Mouse (Mus musculus) embryo, embryonic 9.5 days (tissue): ENCODE data around the gene Unc13b.

Experiments used
- DNase-seq: peaks from one replicate; pipeline ENCODE4 v3.0.0-alpha.2; 2017; ENCODE audit errors: extremely low spot score

Gene Unc13b

DNA sequence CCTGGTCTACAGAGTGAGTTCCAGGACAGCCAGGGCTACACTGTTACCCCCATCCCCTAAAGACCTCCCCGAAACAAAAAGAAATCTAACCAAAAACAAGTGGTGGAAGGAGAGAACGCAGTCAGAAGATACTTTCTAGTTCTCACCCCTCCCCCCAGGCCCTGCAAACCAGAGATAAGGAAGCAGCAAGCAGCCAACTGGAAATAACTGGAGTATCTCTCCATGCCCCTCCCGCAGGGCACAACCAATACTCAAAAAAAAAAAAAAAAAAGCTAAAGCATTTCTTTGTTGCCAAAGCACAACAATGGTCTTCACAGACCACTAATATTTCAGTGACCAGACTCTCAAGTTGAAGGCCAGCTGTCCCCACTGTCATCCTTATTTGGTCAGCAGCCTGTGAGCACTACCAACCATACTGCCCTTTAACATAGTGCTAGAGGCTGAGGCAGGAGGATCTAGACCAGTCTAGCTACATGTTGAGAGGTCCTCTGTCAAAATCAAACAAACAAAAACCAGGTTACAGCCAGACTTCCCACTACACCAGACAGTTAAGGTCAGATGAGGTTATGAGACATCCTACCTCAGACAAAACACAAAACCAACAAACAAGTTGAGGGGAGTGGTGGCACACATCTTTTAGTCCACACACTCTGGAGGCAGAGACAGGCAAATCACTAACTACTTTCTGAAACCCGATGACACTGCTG is 20.7 kb upstream of the Unc13b start:
- no peak for DNase-seq

DNA sequence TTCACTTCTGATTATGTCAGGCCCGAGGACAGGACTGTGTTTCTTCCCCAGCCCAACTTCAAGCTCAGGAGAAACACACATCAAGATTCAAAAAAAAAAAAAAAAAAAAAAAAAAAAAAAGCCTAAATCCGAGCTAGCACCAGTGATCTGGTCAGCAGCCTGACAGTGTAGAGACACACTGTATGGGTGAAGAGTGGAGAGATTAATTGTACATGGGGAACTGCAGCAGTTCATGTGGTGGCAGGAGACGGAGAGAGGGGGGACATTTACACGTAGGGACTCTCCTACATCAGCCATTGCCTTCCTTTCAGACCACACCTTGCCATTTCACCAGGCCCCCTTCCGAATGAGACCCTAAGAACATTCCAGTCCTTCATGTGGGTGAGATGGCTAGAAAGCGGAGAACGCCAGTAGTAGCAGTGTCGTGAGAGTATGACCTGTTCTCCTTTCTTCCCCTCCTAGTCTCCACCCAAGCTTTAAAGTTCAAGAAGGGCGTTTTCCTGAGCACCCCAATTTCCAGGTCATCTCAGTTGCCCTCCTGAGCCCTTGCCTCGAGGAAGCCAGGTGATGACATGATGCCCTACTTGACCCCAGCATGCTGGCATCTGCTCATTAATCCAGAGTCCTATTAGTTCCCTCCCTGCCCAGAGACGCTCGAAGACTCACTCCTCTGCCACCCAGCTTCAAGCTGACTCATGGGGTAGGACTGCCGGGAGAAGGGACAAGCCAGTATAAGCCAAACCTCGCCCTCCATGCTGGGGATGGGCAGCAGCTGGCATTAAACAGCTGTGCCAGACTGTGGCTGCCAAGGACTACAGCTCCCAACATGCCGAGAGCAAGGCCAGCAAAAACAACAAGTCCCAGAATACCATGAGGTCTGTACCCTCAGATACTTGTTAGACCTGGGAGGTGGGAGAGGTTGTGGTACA is 19.9 kb upstream of the Unc13b start:
- DNase-seq, result no peak

DNA sequence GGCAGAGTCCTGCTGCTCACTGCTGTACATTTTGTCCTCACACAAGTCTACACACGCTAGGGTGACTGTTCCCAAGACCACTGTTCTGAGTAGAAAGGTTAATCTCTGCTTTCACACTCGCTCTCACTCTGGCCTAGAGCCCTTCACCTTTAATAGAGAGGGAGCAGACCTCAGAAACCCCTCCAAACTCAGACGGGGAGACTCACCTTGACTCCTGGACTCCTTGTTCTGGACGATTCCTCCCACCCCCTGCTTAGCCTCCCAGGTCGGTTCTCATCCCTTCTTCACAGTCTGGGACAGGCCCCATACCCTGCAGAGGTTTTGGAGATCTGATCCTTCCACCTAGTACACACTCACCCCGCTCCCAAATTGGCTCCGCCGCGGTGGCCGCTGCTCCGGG is 19.1 kb upstream of the Unc13b start:
- DNase-seq, result no peak

DNA sequence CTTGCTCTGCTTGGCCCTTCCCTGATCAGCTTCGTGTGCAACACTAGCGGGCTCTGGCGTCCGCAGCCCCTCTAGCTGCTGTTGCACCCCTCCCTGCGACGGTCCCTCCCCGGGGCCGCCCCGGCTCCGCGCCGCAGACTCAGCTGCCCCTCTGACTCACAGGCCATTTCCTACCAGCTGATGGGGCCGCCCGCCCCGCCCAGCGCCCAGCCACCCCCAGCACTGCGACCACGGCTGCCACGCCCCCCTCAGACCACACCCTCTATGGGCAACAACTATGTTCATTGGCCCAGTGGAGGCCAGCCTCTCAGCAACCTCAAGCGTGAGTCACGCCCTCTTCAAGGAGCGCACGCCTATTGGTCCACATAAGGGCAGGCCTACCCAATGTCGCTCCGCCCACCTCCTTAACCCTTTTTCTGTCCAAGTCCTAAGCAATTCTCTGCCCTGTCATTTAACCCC is 18.6 kb upstream of the Unc13b start:
- peak; percentile 94 for DNase-seq

DNA sequence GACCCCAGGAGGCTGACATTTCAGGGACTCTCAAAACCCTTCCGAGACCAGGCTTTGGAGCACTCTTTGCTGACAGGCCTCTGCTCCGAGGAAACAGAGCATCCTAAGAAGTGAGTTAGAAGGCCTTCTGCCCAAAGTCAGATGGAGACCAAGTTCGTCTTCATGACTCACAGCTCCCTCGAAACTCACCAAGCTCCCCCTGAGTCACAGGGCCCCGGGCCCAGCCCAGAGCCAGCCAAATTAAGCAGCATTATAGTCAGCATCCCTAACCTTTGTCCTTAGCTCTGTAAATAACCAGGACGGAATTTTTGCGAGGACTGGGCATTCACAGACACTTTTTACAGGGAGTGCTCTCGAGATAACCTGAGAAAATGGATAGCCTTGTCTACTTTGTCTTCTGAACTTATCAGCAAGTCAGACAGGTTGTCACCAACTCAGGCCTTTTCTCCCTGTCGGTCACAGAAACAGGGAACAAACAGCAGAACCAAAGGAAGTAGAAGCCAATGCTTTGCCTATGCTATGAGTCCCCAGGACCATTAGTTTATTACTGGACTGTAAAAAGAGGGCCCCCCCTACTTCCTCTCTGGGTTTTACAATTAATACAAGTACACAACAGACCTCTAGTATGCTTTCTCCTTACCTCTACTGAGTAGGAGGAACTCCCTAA is 17.7 kb upstream of the Unc13b start:
- DNase-seq, result no peak

DNA sequence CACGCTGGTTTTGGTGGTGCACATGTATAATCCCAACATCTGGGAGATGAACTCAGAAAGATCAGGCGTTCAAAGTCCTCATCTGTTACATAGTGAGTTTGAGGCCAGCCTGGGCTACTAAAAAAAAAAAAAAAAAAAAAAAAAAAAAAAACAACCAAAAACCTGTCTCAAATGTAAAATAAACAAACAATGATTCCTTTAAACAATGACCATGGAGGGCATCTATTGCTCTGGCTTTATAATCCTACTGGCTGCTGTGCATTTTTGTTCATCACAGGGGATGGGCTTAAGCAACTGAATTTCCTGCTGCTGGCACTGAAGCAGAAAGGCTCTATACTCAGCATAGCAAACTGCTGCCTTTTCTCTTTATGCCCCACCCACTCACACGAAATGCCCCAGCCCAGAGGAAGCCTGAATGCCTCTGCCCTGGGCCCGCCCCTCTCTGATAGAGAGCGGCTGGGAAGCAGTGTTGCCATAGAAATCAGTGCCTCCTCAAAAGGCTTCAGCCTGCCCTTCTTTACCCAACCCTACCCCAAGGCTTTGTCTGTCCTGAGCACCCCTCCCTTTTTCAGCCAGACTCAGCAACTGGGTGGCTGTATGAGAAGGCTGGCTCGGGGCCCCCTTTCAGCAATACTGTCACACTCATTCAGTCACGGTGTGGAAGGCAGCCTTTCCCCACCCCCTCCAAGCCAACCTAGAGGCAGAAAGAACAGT is 15.0 kb upstream of the Unc13b start:
- DNase-seq, result peak; percentile 79

DNA sequence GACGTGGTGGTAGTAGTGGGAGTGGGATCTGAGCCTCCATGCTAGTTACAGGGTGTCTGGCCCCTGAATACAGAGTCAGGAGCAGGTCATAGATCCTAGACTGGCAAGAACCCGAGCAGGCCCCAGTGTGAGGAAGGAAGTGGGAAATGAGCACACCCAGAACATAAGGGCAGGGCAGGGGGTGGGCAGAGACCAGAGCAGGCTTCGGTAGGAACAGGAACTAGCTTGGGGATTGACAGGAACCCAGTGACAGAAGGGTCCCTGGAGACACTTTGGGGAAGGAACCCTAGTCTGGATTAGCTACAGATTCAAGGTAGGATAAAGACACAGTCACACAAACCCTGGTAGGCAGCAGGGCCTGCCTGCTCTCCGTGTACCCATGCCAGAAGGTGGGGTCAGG is 14.1 kb upstream of the Unc13b start:
- DNase-seq, result peak; percentile 28

DNA sequence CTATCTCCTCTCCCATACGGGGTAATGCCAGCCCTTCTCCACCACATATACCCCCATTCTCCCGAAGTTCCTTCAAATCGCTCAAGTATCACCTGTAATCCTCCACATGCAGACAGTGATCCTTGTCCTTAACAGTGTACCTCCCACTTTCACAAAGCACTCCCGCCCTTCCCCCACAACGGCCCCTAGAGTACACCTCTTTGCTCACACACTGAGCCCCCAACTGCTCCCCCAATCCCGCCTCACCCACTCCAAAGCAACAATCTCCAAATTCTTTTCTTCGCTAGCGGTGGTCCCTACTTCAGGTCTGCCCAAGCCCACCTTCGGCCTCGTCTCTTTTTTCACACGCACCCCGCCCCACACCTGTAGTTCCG is 13.5 kb upstream of the Unc13b start:
- DNase-seq, result no peak

DNA sequence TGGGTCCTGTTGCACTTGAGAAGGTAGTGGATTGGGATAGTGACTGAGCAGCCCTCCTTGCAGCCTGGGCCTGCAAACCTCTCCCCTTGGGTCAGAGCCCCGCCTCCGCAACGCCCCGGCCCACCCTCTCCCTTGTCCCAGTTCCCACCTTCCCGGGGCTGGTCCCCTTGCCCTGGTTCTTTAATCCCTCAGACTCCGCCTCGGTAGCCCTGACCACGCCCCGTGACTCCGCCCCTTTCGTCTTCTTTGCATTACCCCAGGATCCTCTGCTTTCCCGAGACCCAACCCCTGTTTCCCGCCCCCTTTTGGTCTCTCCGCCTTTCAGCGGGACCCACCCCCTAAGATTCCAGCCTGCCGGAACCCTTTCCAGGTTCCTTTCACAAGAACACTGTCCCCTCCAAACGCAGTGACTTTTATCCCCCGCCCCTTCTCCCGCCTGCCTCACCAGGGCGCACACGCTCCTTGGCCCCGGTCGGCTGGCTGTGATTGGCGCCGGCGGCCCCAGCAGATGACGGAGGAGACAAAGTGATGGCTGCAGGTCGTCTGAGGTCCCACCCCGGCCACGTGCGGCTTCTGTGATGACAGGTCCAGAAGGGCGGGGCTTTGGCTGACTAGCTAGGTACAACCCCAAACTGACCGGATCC is 13.0 kb upstream of the Unc13b start, which contains the start of gene Fam214b:
TSS of gene Fam214b (minus strand) at position 562 of the 644 bp plus-strand sequence.
- DNase-seq, result peak; percentile 100

DNA sequence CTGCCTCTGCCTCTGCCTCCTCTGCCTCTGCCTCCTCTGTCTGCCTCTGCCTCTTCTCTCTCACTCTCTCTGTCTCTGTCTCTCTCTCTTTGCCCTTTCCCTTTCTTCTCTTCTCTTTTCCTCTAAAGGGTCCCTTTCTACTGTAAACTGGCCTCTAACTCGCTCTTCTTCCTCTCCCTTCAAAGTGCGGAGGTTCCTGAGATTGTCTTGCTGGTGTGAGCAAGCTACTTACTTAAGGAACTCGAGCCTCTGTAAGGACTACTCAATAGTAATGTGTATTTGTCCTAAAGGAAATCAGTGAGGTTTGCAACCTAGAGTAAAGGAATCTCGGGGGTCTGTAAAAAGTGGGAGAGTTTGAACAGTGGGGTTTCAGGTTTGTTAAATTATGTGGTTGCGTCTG is 12.1 kb upstream of the Unc13b start:
- no peak for DNase-seq

DNA sequence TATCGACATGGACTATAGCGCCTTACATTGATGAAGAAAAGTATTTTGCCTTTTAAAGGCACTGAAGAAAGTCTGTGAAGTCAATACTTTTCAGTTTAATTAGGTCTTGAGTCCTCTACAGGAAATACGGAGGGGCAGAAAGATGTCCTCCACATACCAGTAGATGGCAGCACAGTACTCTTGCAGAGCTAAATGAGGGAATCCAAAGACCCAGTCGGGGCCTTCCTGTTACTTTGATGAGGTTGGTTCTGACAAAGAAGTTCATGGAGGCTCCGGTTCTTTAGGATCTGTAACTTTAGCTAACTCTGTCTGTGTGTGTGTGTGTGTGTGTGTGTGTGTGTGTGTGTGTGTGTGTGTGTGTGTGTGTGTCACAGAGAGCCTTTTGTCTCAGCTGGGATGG is 11.5 kb upstream of the Unc13b start:
- peak; percentile 79 for DNase-seq

DNA sequence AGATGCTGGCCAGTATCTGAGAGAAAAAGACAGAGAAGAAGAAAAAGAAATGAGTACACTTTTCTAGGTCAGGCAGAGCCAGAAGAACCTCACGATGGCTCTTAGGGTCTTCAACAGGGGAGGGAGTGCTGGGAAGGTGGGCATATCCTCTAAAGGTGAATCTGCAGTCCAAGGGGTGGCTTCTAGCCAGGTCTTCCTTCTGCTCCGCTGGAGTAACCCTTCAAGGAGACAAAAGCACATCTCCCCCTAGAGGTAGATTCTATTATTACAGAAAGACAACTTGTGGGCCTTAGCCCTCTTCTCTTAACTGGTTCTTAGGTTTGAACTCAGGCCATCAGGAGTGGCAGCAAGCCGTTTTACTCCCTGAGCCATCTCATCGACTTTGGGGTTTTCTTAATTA is 6.1 kb upstream of the Unc13b start:
- peak; percentile 49 for DNase-seq

DNA sequence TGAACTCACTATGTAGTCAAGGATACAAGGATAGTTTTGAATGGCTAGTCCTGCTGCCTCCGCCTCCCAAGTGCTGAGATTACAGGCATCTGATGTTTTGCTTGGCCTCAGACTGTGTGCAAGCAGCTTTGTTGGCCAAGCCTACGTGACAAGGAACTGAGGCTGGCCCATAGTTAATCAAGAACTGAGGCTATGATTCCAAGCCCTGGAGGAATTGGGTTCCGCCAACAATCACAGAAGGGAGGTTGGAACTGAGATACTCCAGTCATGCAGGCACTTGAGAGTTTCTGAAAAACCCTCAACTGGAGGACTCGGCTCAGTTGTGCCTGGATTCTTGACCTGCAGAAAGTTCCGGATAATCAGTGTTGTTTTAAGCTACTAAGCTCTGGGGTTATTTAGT is 1.1 kb upstream of the Unc13b start:
- DNase-seq, result no peak

DNA sequence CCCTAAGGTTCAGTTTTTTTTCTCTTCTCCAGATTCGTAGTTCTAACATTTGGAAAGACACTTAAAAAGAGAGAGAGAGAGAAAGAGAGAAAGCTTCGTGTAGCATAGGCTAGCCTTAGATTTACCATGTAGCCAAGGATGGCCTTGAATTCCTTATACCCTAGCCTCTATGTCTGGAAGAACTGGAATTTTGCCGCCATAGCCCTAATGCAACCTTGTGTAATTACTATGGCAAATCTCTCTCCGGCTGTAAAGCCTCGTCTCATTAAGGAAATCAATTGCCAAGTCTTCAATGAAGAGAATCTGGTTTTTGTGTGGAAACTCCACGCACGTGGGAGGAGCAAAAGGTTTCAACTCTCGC is 381 bp upstream of the Unc13b start:
- DNase-seq, result no peak

DNA sequence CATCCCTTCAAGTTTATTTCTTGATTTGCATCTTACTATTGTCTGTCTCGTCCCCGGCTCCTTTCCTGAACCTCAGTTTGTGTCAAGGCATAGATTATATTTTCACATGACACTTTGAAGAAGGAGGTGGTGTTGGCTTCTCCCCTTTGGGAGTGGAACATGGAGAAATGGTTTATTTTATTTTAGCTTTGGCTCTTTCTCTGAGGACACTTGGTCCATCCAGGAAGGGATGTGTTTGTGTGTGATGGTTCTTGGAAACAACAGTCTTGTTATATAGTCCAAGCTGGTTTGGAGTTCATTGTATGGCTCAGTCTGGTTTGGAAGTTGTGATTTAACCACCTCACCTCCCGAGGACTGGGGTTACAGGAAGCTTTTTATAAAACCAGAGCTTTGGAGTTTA is 944 bp downstream of the Unc13b start:
- no peak for DNase-seq

DNA sequence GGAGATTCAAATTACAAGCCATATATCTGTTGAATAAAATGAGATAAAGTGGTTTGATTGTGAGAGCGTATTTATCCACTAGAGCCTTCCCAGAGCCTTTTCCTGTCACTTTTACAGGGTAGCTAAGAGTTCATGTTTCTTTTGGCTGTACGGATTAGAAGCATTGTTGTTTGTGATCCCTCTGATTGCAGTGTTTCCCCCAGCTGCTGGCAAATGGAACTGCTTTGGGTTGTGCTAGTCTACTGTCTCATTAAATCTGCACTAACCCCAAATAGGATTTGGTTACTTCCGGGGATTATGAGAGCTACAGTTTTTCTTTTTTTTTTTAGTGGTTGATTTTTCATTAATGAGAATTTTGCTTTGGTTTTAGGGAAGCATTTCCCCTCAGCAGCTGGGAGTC is 1.5 kb downstream of the Unc13b start:
- no peak for DNase-seq

DNA sequence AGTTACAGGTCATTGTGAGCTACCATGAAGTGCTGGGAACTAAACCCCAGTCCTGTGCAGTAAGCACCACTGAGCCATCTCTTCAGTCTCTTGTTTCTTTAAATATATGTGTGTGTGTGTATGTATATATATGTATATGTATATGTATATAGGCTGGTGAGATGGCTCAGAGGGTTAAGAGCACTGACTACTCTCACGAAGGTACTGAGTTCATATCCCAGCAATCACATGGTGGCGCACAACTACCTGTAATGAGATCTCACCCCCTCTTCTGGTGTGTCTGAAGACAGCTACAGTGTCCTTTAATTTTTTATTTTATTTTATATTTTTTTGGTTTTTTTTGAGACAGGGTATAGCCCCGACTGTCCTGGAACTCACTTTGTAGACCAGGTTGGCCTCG is 6.7 kb downstream of the Unc13b start:
- no peak for DNase-seq

DNA sequence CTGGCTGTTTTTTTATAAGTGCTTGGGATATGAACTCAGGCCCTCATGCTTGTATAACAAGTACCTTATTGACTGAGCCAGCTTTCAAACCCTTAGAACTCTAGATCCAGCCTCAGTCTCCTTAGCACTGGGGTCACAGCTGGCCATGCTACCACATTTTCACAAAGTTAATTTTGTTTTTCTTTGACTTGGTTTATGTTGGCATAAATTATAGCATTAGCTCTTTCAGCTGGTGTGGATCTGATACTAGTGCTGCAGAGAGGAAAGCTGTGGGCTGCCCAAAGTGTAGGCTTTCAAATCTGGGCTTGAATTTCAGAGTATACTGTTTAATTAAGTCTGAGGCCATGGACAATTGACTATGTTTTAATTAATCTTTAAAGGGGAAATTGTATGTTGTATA is 16.2 kb downstream of the Unc13b start:
- no peak for DNase-seq

DNA sequence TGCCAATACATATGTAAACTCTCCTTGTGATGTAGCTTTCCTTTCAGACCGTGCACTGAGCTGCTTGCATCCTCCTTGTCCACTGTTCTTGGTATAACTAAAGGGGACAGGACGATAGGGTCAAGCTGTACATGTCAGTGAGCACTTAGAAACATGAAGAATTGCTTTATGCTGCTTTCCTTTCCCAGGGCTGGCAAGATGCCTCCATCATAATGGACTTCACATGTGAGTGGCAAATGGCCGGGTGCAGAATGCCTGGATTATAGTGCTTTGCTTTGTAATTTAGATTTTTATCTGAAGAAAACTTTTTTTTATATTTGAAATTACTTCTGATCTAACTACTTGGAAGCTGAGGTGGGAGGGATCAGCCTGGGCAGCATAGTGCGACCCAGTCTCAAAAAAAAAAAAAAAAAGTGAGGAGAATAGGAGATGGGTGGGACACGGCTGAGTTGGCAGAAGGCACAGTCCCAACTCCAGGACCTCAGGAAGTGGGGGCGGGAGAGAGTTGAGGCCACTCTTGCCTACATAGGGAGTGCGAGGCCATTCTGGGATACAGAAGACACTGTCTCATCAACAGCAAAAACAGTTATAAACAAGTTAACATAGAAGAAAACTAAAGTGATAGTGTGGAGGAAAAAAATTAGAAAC is 19.4 kb downstream of the Unc13b start:
- DNase-seq, result no peak

DNA sequence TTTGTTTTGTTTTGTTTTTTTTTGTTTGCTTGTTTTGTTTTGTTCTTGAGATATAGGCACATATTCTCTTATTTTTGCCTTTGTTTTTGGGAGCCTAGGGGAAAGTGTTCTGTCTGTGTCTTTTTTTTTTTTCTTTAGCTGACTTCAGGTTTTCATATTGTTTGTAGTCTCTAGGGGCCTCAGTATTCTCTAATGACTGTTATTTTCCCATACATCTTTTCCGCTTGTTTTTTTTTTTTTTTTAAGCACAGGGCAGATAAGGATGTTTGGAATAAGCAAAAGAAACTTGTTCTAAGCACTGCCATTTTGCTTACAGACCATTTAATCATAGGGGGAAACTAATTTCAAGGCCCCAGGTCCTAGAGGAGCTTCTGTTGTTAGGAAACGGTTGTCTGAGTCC is 23.7 kb downstream of the Unc13b start:
- DNase-seq, result no peak

DNA sequence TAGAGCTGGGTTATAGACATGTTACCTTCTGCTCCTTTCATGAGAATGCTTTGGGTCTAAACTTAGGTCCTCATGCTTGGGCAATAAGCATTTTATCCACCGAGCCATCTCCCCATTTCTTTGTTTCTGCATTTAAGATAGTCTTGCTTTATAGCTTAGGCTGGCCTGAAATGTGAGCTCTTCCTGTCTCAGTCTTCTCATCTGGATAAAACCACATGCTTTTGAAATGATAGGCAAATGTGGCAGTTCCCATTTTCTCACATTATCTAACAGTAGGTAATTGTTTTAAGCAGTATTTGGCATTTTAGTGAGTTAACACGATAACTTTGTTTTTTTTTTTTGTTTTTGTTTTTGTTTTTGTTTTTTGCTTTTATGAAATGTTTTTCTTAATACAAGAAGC is 31.2 kb downstream of the Unc13b start:
- DNase-seq, result no peak
